In genomic region chr7:45704046-45704559, GRCm38 (mm10) we compare ENCODE assay signal across 8 mouse cellular contexts. TPM values are rescaled to one million over a fixed set of nuclear protein-coding genes. Genes with fewer than 3 reads are reported as not detected.
DNase-seq lines count a peak whose midpoint lies in the region; ATAC-seq and TF ChIP-seq lines count a peak whose summit lies in the region.

No protein-coding gene starts in this region.

- DNase-seq in spleen, adult 2 months (ENCODE audit: low read depth in 1 of 2, low spot score in 2 of 2): no peak
- no peak for DNase-seq in spleen, adult 12 weeks (ENCODE audit: low spot score)
- DNase-seq in left cerebral cortex, postnatal 4 days: peak; percentile 67

- peaks cover 11% of the 10 kb centered on the region for H3K27me3 ChIP-seq in spleen, adult 2 months (ENCODE audit: control insufficient read depth, insufficient read depth, low read length)
- peaks cover 16% of the 10 kb centered on the region for H3K27me3 ChIP-seq in intestine, embryonic 16.5 days (replicated peaks; ENCODE audit: control insufficient read depth, insufficient read depth, low read length)
- peaks cover 14% of the 10 kb centered on the region for H3K27me3 ChIP-seq in midbrain, embryonic 13.5 days
- H3K27me3 ChIP-seq in stomach, embryonic 14.5 days (ENCODE audit: control insufficient read depth, insufficient read depth, low read length): no peaks in the 10 kb centered on the region

- intact Hi-C loops in left cerebral cortex, postnatal 4 days (cut with DNase I): loop anchor here (5.0 kb wide), 1 partner anchor 62 kb away; no protein-coding TSS in a partner anchor

- peak overlapping the region; percentile 96 for H3K4me2 ChIP-seq in intestine, embryonic 16.5 days (ENCODE audit: low read depth, low read length)
- H3K4me2 ChIP-seq in midbrain, embryonic 13.5 days (replicated peaks): peak overlapping the region; percentile 98
- H3K4me2 ChIP-seq in stomach, embryonic 14.5 days (replicated peaks; ENCODE audit: low read depth, low read length): peak overlapping the region; percentile 80

- ATAC-seq in granulocyte monocyte progenitor cell, adult 5-6 weeks (replicated peaks; ENCODE audit: poor library complexity, severe bottlenecking): peak; percentile 9; the same call in 1 of the 2 replicates
- peak; percentile 47 for ATAC-seq in intestine, embryonic 16.5 days
- ATAC-seq in midbrain, embryonic 13.5 days: peak; percentile 64
- peak; percentile 38 for ATAC-seq in stomach, embryonic 14.5 days (ENCODE audit: insufficient number of reproducible peaks, insufficient read depth, low FRiP score, low read depth)

- TF ChIP-seq POLR2A in spleen, adult 2 months (IDR thresholded peaks at IDR 0.05; ENCODE audit: low read depth, low read length): no peak; the same call in 1 of the 2 replicates
- TF ChIP-seq POLR2A in cortical plate, adult 2 months (IDR thresholded peaks at IDR 0.05; ENCODE audit: extremely low read depth, insufficient read depth, low read length): peak; percentile 88

- peak overlapping the region; percentile 68 for H3K9ac ChIP-seq in intestine, embryonic 16.5 days (ENCODE audit: low read depth, low read length)
- peak overlapping the region; percentile 72 for H3K9ac ChIP-seq in midbrain, embryonic 13.5 days (replicated peaks)
- peak overlapping the region; percentile 26; the same call in 1 of the 2 replicates for H3K9ac ChIP-seq in stomach, embryonic 14.5 days (replicated peaks; ENCODE audit: low read depth, low read length)

- peaks cover 31% of the 10 kb centered on the region for H3K4me1 ChIP-seq in spleen, adult 2 months (ENCODE audit: control insufficient read depth, insufficient read depth, insufficient read length)
- peaks cover 9% of the 10 kb centered on the region; the same call in 1 of the 2 replicates for H3K4me1 ChIP-seq in cortical plate, adult 2 months (ENCODE audit: control insufficient read depth, insufficient read depth, low read length)
- H3K4me1 ChIP-seq in intestine, embryonic 16.5 days (ENCODE audit: control insufficient read depth, insufficient read depth, low read length): peaks cover 56% of the 10 kb centered on the region
- H3K4me1 ChIP-seq in midbrain, embryonic 13.5 days (replicated peaks): peaks cover 89% of the 10 kb centered on the region
- peaks cover 39% of the 10 kb centered on the region for H3K4me1 ChIP-seq in stomach, embryonic 14.5 days (ENCODE audit: control insufficient read depth, insufficient read depth, low read length)

- peak overlapping the region; percentile 57 for H3K4me3 ChIP-seq in spleen, adult 2 months (ENCODE audit: extremely low read depth, insufficient read depth, insufficient read length)
- H3K4me3 ChIP-seq in cortical plate, adult 2 months (ENCODE audit: insufficient read depth, low read length): peak overlapping the region; percentile 45
- peak overlapping the region; percentile 70 for H3K4me3 ChIP-seq in intestine, embryonic 16.5 days (ENCODE audit: low read length)
- H3K4me3 ChIP-seq in midbrain, embryonic 13.5 days (replicated peaks): peak overlapping the region; percentile 57
- H3K4me3 ChIP-seq in stomach, embryonic 14.5 days (ENCODE audit: low read depth, low read length): peak overlapping the region; percentile 74

- TF ChIP-seq CTCF in spleen, adult 2 months (IDR thresholded peaks at IDR 0.05; ENCODE audit: extremely low read depth, insufficient read depth, insufficient read length, insufficient replicate concordance): no peak
- TF ChIP-seq CTCF in cortical plate, adult 2 months (IDR thresholded peaks at IDR 0.05; ENCODE audit: extremely low read depth, insufficient read depth, low read length): no peak

- no peaks in the 10 kb centered on the region for H3K36me3 ChIP-seq in spleen, adult 2 months (ENCODE audit: control insufficient read depth, insufficient read depth, low read length)
- no peaks in the 10 kb centered on the region for H3K36me3 ChIP-seq in intestine, embryonic 16.5 days (ENCODE audit: control insufficient read depth, insufficient read depth, low read length)
- no peaks in the 10 kb centered on the region for H3K36me3 ChIP-seq in midbrain, embryonic 13.5 days
- no peaks in the 10 kb centered on the region for H3K36me3 ChIP-seq in stomach, embryonic 14.5 days (ENCODE audit: control insufficient read depth, insufficient read depth, low read length)

- H3K27ac ChIP-seq in spleen, adult 2 months (ENCODE audit: insufficient read depth, low read length): peak overlapping the region; percentile 83
- peak overlapping the region; percentile 87 for H3K27ac ChIP-seq in cortical plate, adult 2 months (ENCODE audit: insufficient read depth, low read length)
- H3K27ac ChIP-seq in intestine, embryonic 16.5 days (ENCODE audit: low read length): peak overlapping the region; percentile 89
- H3K27ac ChIP-seq in midbrain, embryonic 13.5 days: peak overlapping the region; percentile 93
- peak overlapping the region; percentile 77 for H3K27ac ChIP-seq in stomach, embryonic 14.5 days (ENCODE audit: low read length)

- WGBS in spleen, adult 2 months: under 1% methylated on average over 13 of the region's 13 CpGs
- 1% methylated on average over 13 of the region's 13 CpGs for WGBS in intestine, embryonic 16.5 days
- WGBS in midbrain, embryonic 13.5 days: under 1% methylated on average over 13 of the region's 13 CpGs
- WGBS in stomach, embryonic 14.5 days: 1% methylated on average over 13 of the region's 13 CpGs

- H3K9me3 ChIP-seq in intestine, embryonic 16.5 days (ENCODE audit: control insufficient read depth, low read length): no peaks in the 10 kb centered on the region
- H3K9me3 ChIP-seq in midbrain, embryonic 13.5 days: no peaks in the 10 kb centered on the region
- no peaks in the 10 kb centered on the region for H3K9me3 ChIP-seq in stomach, embryonic 14.5 days (ENCODE audit: control insufficient read depth, low read depth, low read length)

RNA-seq across cellular contexts. Expression of gene Dbp, which starts 0.8 kb away (rescaled TPM):
- polyA plus RNA-seq in spleen, adult 2 months (2012; rRNA removed): 20.0 and 30.1 TPM in 2 replicates
- 251 and 257 TPM in 2 replicates for polyA plus RNA-seq in cortical plate, adult 2 months (2012; rRNA removed)
- 1.7 and 3.1 TPM in 2 replicates for total RNA-seq in granulocyte monocyte progenitor cell, adult 5-6 weeks (2014; fragmentation: Nextera tagmentation)
- 4.0 and 6.3 TPM in 2 replicates for total RNA-seq in granulocyte monocyte progenitor cell, adult 5-6 weeks (2017)
- polyA plus RNA-seq in intestine, embryonic 16.5 days (2015; fragmentation: Nextera tagmentation; extraction: Ambion mirVana): 2.3 and 3.2 TPM in 2 replicates
- 10 to 100 TPM; 19.1 to 22.2 TPM for total RNA-seq in left cerebral cortex, postnatal 4 days (2021)
- polyA plus RNA-seq in midbrain, embryonic 13.5 days (2015; fragmentation: Nextera tagmentation; extraction: Ambion mirVana): 3.4 and 4.0 TPM in 2 replicates
- polyA plus RNA-seq in stomach, embryonic 14.5 days (2014; fragmentation: Nextera tagmentation; extraction: Ambion mirVana): 6.4 and 6.7 TPM in 2 replicates

RNA-seq across cellular contexts. Expression of gene Car11, which starts 4.5 kb away (rescaled TPM):
- polyA plus RNA-seq in spleen, adult 2 months (2012; rRNA removed): 2.4 and 4.6 TPM in 2 replicates
- 351 and 377 TPM in 2 replicates for polyA plus RNA-seq in cortical plate, adult 2 months (2012; rRNA removed)
- total RNA-seq in granulocyte monocyte progenitor cell, adult 5-6 weeks (2014; fragmentation: Nextera tagmentation): not detected in 2 replicates
- total RNA-seq in granulocyte monocyte progenitor cell, adult 5-6 weeks (2017): 0.09 TPM in 1 of 2 replicates, not detected in the other
- 4.1 and 5.3 TPM in 2 replicates for polyA plus RNA-seq in intestine, embryonic 16.5 days (2015; fragmentation: Nextera tagmentation; extraction: Ambion mirVana)
- 100 to 1,000 TPM; 136 to 144 TPM for total RNA-seq in left cerebral cortex, postnatal 4 days (2021)
- polyA plus RNA-seq in midbrain, embryonic 13.5 days (2015; fragmentation: Nextera tagmentation; extraction: Ambion mirVana): 35.9 and 40.0 TPM in 2 replicates
- 10.4 and 11.4 TPM in 2 replicates for polyA plus RNA-seq in stomach, embryonic 14.5 days (2014; fragmentation: Nextera tagmentation; extraction: Ambion mirVana)

RNA-seq across cellular contexts. Expression of gene Sec1, which starts 9.9 kb away (rescaled TPM):
- 0.68 and 1.5 TPM in 2 replicates for polyA plus RNA-seq in spleen, adult 2 months (2012; rRNA removed)
- polyA plus RNA-seq in cortical plate, adult 2 months (2012; rRNA removed): 6.6 and 8.0 TPM in 2 replicates
- not detected in 2 replicates for total RNA-seq in granulocyte monocyte progenitor cell, adult 5-6 weeks (2014; fragmentation: Nextera tagmentation)
- total RNA-seq in granulocyte monocyte progenitor cell, adult 5-6 weeks (2017): not detected in 2 replicates
- polyA plus RNA-seq in intestine, embryonic 16.5 days (2015; fragmentation: Nextera tagmentation; extraction: Ambion mirVana): 1.9 and 2.7 TPM in 2 replicates
- total RNA-seq in left cerebral cortex, postnatal 4 days (2021): under 1 TPM; 0.18 to 0.20 TPM
- polyA plus RNA-seq in midbrain, embryonic 13.5 days (2015; fragmentation: Nextera tagmentation; extraction: Ambion mirVana): 0.17 and 0.31 TPM in 2 replicates
- 4.8 and 5.7 TPM in 2 replicates for polyA plus RNA-seq in stomach, embryonic 14.5 days (2014; fragmentation: Nextera tagmentation; extraction: Ambion mirVana)

RNA-seq across cellular contexts. Expression of gene Rpl18, which starts 11.2 kb away (rescaled TPM):
- polyA plus RNA-seq in spleen, adult 2 months (2012; rRNA removed): 1,792 and 2,504 TPM in 2 replicates
- polyA plus RNA-seq in cortical plate, adult 2 months (2012; rRNA removed): 255 and 261 TPM in 2 replicates
- total RNA-seq in granulocyte monocyte progenitor cell, adult 5-6 weeks (2014; fragmentation: Nextera tagmentation): 2,165 and 2,847 TPM in 2 replicates
- total RNA-seq in granulocyte monocyte progenitor cell, adult 5-6 weeks (2017): 1,831 and 2,021 TPM in 2 replicates
- 1,070 and 1,157 TPM in 2 replicates for polyA plus RNA-seq in intestine, embryonic 16.5 days (2015; fragmentation: Nextera tagmentation; extraction: Ambion mirVana)
- total RNA-seq in left cerebral cortex, postnatal 4 days (2021): 100 to 1,000 TPM; 640 to 672 TPM
- polyA plus RNA-seq in midbrain, embryonic 13.5 days (2015; fragmentation: Nextera tagmentation; extraction: Ambion mirVana): 643 and 684 TPM in 2 replicates
- polyA plus RNA-seq in stomach, embryonic 14.5 days (2014; fragmentation: Nextera tagmentation; extraction: Ambion mirVana): 1,227 and 1,272 TPM in 2 replicates

RNA-seq across cellular contexts. Expression of gene Sphk2, which starts 13.7 kb away (rescaled TPM):
- 41.0 and 56.3 TPM in 2 replicates for polyA plus RNA-seq in spleen, adult 2 months (2012; rRNA removed)
- 22.5 and 23.5 TPM in 2 replicates for polyA plus RNA-seq in cortical plate, adult 2 months (2012; rRNA removed)
- 14.9 and 26.4 TPM in 2 replicates for total RNA-seq in granulocyte monocyte progenitor cell, adult 5-6 weeks (2014; fragmentation: Nextera tagmentation)
- total RNA-seq in granulocyte monocyte progenitor cell, adult 5-6 weeks (2017): 10.0 and 10.6 TPM in 2 replicates
- polyA plus RNA-seq in intestine, embryonic 16.5 days (2015; fragmentation: Nextera tagmentation; extraction: Ambion mirVana): 55.6 and 59.2 TPM in 2 replicates
- 10 to 100 TPM; 23.6 to 24.6 TPM for total RNA-seq in left cerebral cortex, postnatal 4 days (2021)
- polyA plus RNA-seq in midbrain, embryonic 13.5 days (2015; fragmentation: Nextera tagmentation; extraction: Ambion mirVana): 24.3 and 27.1 TPM in 2 replicates
- polyA plus RNA-seq in stomach, embryonic 14.5 days (2014; fragmentation: Nextera tagmentation; extraction: Ambion mirVana): 24.4 TPM in 2 replicates

Comparison
In these comparisons a context has a peak if more than half of its experiments do, and no peak if none do; other contexts are left out.
1. ATAC-seq: peak in every context shown above with its lines; median percentile 64 in midbrain, embryonic 13.5 days; 47 in intestine, embryonic 16.5 days; 38 in stomach, embryonic 14.5 days; 9 in granulocyte monocyte progenitor cell, adult 5-6 weeks.